Mouse (Mus musculus): ENCODE measurements at regions not wholly inside any gene's neighbourhood (a gene's known extent, or its start where the extent isn't known, plus 50 kb on each side); places are given as distances from the start of the nearest gene placed in this dataset.

DNA sequence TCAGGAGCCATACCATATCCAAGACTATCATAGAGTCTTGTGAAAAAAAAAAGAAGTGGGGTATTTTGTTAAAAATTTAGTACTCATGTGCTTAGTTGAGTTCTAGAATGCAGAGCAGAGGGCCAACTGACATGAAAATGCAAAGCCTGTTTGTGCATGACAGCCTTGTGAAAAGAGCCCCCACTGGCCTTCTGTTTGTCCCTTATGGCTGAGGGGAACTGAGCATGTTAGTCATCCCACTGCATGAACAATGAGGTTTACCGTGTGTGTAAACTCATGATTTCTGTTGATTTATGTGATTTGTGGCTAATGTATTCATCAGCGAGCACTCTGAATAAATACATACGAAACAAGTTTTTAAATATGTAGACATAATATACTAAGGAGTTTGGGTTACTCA, 266.1 kb upstream of the Nox3 start:
- ATAC-seq (ENCODE audit: low FRiP score, low read depth), result no peak
- Histone ChIP-seq H3K9ac (replicated peaks) (no peak overlapping the region), H3K27me3 (no peaks in the 10 kb centered on the region), H3K4me2 (replicated peaks) (no peak overlapping the region), H3K27ac (replicated peaks) (no peak overlapping the region), H3K4me1 (no peaks in the 10 kb centered on the region), H3K4me3 (no peak overlapping the region), H3K36me3 (no peaks in the 10 kb centered on the region), H3K9me3 (no peaks in the 10 kb centered on the region)
- 67% methylated on average over 3 of the region's 3 CpGs for WGBS

- H3K36me3 ChIP-seq, result no peaks in the 10 kb centered on the region
- H3K9me3 ChIP-seq, result no peaks in the 10 kb centered on the region
- H3K9ac ChIP-seq (replicated peaks), result no peak overlapping the region
- WGBS, result 81% methylated on average over 3 of the region's 3 CpGs
- H3K4me3 ChIP-seq, result no peak overlapping the region
- no peak overlapping the region for H3K4me2 ChIP-seq (replicated peaks)
- H3K27me3 ChIP-seq, result no peaks in the 10 kb centered on the region
- ATAC-seq (ENCODE audit: low FRiP score, low read depth), result no peak
- H3K27ac ChIP-seq (replicated peaks), result no peak overlapping the region
- no peaks in the 10 kb centered on the region for H3K4me1 ChIP-seq
These were observed 250.5 kb upstream of the Nox3 start for GRCm38 (mm10) chr17:3946540-3946939.

DNA sequence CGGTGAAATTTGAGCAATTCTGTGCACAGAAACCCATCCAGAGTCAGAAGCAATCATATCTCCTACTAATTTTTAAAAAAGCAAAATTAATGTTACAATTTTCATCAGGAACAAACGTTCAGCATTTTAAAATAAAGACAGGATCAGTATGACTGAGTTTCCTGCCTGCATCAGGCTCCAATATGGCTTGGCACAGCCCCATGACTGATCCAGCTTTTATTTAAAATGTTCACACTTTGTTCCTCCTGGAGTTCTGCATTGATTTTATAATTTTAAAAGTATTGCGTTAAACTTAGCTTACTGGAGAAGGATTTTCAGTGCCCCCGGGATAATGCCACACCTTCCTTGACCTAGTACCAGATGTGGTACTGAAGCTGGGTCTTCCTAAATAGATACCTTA, 240.3 kb upstream of the Nox3 start:
- Histone ChIP-seq H3K4me3 (no peak overlapping the region), H3K4me2 (replicated peaks) (no peak overlapping the region), H3K9me3 (no peaks in the 10 kb centered on the region), H3K27me3 (no peaks in the 10 kb centered on the region), H3K4me1 (peaks cover 8% of the 10 kb centered on the region), H3K9ac (replicated peaks) (no peak overlapping the region), H3K36me3 (no peaks in the 10 kb centered on the region), H3K27ac (replicated peaks) (no peak overlapping the region)
- 92% methylated on average over 4 of the region's 4 CpGs for WGBS
- no peak for ATAC-seq (ENCODE audit: low FRiP score, low read depth)

DNA sequence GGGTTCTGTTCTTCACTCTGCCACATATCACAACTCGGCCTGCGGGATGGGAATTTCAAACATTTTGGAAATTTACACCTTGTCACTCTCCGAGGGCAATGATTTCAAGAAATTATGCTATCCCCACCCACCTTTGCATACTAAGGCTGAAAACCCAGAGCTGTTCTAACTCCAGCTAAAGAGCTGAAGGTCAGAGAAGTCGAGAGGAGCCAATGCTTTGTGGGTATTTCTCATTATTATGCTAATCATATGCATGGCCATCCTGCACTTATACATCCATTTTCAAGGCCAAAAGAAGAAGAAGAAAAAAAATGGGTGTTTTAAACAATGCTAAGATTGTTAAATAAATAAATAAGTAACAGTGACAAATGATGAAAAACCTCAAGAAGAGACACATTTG, 237.1 kb upstream of the Nox3 start:
- H3K9ac ChIP-seq (replicated peaks), result no peak overlapping the region
- H3K4me1 ChIP-seq, result peaks cover 8% of the 10 kb centered on the region
- H3K9me3 ChIP-seq, result no peaks in the 10 kb centered on the region
- 54% methylated on average over 4 of the region's 4 CpGs for WGBS
- no peak for ATAC-seq (ENCODE audit: low FRiP score, low read depth)
- H3K4me2 ChIP-seq (replicated peaks), result no peak overlapping the region
- no peaks in the 10 kb centered on the region for H3K27me3 ChIP-seq
- no peak overlapping the region for H3K4me3 ChIP-seq
- H3K27ac ChIP-seq (replicated peaks), result no peak overlapping the region
- no peaks in the 10 kb centered on the region for H3K36me3 ChIP-seq

- no peak for ATAC-seq (ENCODE audit: low FRiP score, low read depth)
- H3K27ac ChIP-seq (replicated peaks), result no peak overlapping the region
- H3K4me3 ChIP-seq, result no peak overlapping the region
- no peaks in the 10 kb centered on the region for H3K9me3 ChIP-seq
- no peak overlapping the region for H3K4me2 ChIP-seq (replicated peaks)
- 81% methylated on average over 5 of the region's 5 CpGs for WGBS
- peaks cover 8% of the 10 kb centered on the region for H3K4me1 ChIP-seq
- H3K27me3 ChIP-seq, result no peaks in the 10 kb centered on the region
- H3K36me3 ChIP-seq, result no peaks in the 10 kb centered on the region
- H3K9ac ChIP-seq (replicated peaks), result no peak overlapping the region
These were observed 236.0 kb upstream of the Nox3 start for GRCm38 (mm10) chr17:3932071-3932470.

GRCm38 (mm10) chr17:3927106-3927505, 231.0 kb upstream of the Nox3 start:
- Histone ChIP-seq H3K4me2 (replicated peaks) (no peak overlapping the region), H3K27me3 (no peaks in the 10 kb centered on the region), H3K27ac (replicated peaks) (no peak overlapping the region), H3K4me1 (no peaks in the 10 kb centered on the region), H3K9me3 (no peaks in the 10 kb centered on the region), H3K9ac (replicated peaks) (no peak overlapping the region), H3K4me3 (no peak overlapping the region), H3K36me3 (no peaks in the 10 kb centered on the region)
- WGBS, result 88% methylated on average over 4 of the region's 4 CpGs
- ATAC-seq (ENCODE audit: low FRiP score, low read depth), result no peak

DNA sequence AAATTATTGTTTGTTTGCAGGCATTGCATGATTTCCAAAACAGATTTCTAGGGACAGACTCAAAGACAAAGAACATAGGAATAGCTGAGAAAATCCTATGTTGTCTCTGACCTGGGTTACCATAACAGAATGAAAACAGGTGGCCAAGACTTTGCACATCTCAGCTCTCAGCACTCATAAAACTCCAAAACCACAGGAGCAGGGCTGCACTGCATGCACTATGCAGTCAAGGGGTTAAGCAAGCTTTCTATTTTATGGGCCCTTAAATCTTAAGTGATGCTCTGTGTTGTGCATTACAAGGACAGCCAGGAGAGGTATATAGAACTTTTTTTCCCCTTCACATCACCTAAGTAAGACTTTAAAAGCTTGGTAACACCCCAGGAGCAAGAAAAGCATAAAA, 224.2 kb upstream of the Nox3 start:
- no peaks in the 10 kb centered on the region for H3K4me1 ChIP-seq
- no peak overlapping the region for H3K4me2 ChIP-seq (replicated peaks)
- H3K4me3 ChIP-seq, result no peak overlapping the region
- H3K36me3 ChIP-seq, result no peaks in the 10 kb centered on the region
- H3K27me3 ChIP-seq, result no peaks in the 10 kb centered on the region
- no peak for ATAC-seq (ENCODE audit: low FRiP score, low read depth)
- no peak overlapping the region for H3K27ac ChIP-seq (replicated peaks)
- H3K9me3 ChIP-seq, result no peaks in the 10 kb centered on the region
- H3K9ac ChIP-seq (replicated peaks), result no peak overlapping the region

- WGBS, result 79% methylated on average over 3 of the region's 3 CpGs
These were observed 196.8 kb upstream of the Nox3 start for GRCm38 (mm10) chr17:3892826-3893225.

GRCm38 (mm10) chr17:3883146-3883545, 187.1 kb upstream of the Nox3 start:
- no peaks in the 10 kb centered on the region for H3K36me3 ChIP-seq
- no peak for ATAC-seq (ENCODE audit: low FRiP score, low read depth)
- 59% methylated on average over 1 of the region's 1 CpGs for WGBS
- no peaks in the 10 kb centered on the region for H3K9me3 ChIP-seq
- H3K27ac ChIP-seq (replicated peaks), result no peak overlapping the region
- no peaks in the 10 kb centered on the region for H3K27me3 ChIP-seq
- no peak overlapping the region for H3K9ac ChIP-seq (replicated peaks)
- H3K4me3 ChIP-seq, result no peak overlapping the region
- H3K4me2 ChIP-seq (replicated peaks), result no peak overlapping the region
- peaks cover 3% of the 10 kb centered on the region; the same call in 1 of the 2 replicates for H3K4me1 ChIP-seq

More at GRCm38 (mm10) chr17:3892826-3893225, 196.8 kb upstream of the Nox3 start:
- Histone ChIP-seq H3K4me2 (replicated peaks) (no peak overlapping the region), H3K4me1 (no peaks in the 10 kb centered on the region), H3K27ac (replicated peaks) (no peak overlapping the region), H3K9ac (replicated peaks) (no peak overlapping the region), H3K36me3 (no peaks in the 10 kb centered on the region), H3K27me3 (no peaks in the 10 kb centered on the region), H3K9me3 (no peaks in the 10 kb centered on the region), H3K4me3 (no peak overlapping the region)
- no peak for ATAC-seq (ENCODE audit: low FRiP score, low read depth)

DNA sequence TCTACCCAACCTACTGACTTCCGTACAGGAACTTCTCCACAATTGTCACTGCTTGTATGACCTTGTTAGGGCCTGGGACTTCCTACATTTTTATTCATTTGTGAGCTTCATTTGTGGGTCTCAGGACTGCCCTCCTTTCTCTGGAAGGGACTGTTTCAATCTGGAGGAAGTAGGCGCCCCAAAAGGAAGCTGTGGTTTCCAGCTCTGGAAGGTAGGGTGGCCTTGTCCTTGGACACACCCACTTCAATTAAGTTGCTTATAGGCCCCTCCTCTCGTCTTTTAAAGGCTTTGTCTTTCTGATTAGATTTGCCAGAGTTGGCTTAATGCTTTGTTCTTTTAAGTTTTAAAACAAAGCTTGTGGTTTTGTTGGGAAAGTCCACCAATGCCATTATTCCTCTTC, 183.0 kb upstream of the Nox3 start:
- ATAC-seq (ENCODE audit: low FRiP score, low read depth), result no peak
- Histone ChIP-seq H3K4me1 (peaks cover 3% of the 10 kb centered on the region; the same call in 1 of the 2 replicates), H3K27ac (replicated peaks) (no peak overlapping the region), H3K4me2 (replicated peaks) (no peak overlapping the region), H3K4me3 (no peak overlapping the region), H3K9me3 (peaks cover 6% of the 10 kb centered on the region; the same call in 1 of the 2 replicates), H3K36me3 (no peaks in the 10 kb centered on the region), H3K9ac (replicated peaks) (no peak overlapping the region), H3K27me3 (no peaks in the 10 kb centered on the region)
- 72% methylated on average over 3 of the region's 3 CpGs for WGBS

DNA sequence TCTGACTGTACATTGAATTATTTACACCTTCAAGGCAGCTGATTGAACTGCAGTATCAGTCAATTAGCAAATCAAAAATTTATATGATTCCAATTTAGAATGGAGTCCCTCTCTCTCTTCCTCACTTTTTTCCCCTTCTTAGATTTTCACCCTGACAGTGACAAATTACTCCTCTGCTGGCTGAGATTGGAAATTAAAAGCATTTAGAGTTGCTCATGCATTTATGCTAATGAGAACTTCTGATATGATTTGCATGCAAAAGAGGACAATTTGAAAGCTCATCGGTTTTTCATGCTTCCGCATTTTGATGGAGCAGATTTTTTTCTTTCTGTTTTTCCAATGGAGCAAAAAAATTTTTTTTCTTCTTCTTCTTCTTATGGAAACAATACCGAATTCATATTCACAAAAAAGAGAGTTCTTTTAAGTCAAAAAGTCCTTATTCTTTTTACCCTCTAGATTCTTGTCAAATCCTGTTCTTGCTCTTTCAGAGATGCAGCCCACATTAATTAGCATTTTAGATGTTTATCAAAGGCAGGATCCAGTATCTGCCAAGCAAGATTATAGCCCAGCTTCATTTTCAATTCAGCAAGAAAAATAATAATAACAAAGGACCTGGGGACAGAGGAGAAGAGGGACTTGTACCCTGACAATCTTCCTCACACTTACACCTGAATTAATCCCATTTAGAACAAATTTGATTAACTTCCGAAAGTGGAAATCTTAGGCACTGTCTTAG, 173.6 kb upstream of the Nox3 start:
- Histone ChIP-seq H3K36me3 (no peaks in the 10 kb centered on the region), H3K9ac (replicated peaks) (no peak overlapping the region), H3K27me3 (no peaks in the 10 kb centered on the region), H3K9me3 (no peaks in the 10 kb centered on the region), H3K4me3 (no peak overlapping the region), H3K27ac (replicated peaks) (no peak overlapping the region), H3K4me1 (0 out of 2 replicates have a peak, but pooled peaks cover 6% of the 10 kb centered on the region), H3K4me2 (replicated peaks) (no peak overlapping the region)
- 52% methylated on average over 4 of the region's 4 CpGs for WGBS
- no peak for ATAC-seq (ENCODE audit: low FRiP score, low read depth)

DNA sequence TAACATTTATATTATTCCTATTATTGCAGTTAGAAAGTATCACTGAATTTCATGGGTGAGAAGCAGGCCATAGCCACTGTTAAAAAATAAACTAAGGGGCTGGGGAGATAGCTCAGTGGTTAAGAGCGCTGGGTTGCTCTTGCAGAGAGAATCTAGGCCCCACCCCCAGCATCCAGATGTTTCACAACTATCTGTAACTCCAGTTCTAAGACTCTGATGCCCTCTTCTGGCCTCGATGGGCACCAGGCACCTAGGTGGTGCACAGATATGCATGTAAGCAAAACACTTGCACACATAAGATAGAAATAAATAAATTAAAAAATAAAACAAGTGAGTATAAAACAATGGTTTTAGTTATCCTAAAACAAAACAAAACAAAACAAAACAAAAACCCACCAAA, 166.3 kb upstream of the Nox3 start:
- 28% methylated on average over 2 of the region's 2 CpGs for WGBS
- Histone ChIP-seq H3K27ac (replicated peaks) (no peak overlapping the region), H3K4me2 (replicated peaks) (no peak overlapping the region), H3K4me3 (no peak overlapping the region), H3K9me3 (no peaks in the 10 kb centered on the region), H3K4me1 (no peaks in the 10 kb centered on the region), H3K36me3 (no peaks in the 10 kb centered on the region), H3K9ac (replicated peaks) (no peak overlapping the region), H3K27me3 (no peaks in the 10 kb centered on the region)
- ATAC-seq (ENCODE audit: low FRiP score, low read depth), result no peak

- H3K27me3 ChIP-seq, result no peaks in the 10 kb centered on the region
- H3K27ac ChIP-seq (replicated peaks), result no peak overlapping the region
- H3K4me1 ChIP-seq, result no peaks in the 10 kb centered on the region
- ATAC-seq (ENCODE audit: low FRiP score, low read depth), result no peak
- no peak overlapping the region for H3K4me3 ChIP-seq
- H3K9ac ChIP-seq (replicated peaks), result no peak overlapping the region
- H3K36me3 ChIP-seq, result no peaks in the 10 kb centered on the region
- 79% methylated on average over 4 of the region's 4 CpGs for WGBS
- no peaks in the 10 kb centered on the region for H3K9me3 ChIP-seq
- H3K4me2 ChIP-seq (replicated peaks), result no peak overlapping the region
These were observed 140.3 kb upstream of the Nox3 start for GRCm38 (mm10) chr17:3836386-3836785.
